23 mouse cellular contexts compared by ENCODE assay signal in genomic region chr6:125345625-125346024, GRCm38 (mm10). TPM values are rescaled to one million over a fixed set of nuclear protein-coding genes. Genes with fewer than 3 reads are reported as not detected.
DNase-seq lines count a peak whose midpoint lies in the region; ATAC-seq lines count a peak whose summit lies in the region.
"Had no signal": no experiment of that assay in that cellular context is flagged by ENCODE, and none has a peak within 500 bp of the region (broad histone marks: within the 10 kb centered on the region; RNA-seq: fewer than 3 reads in every experiment).

No protein-coding gene starts in this region.

- H3K27me3 ChIP-seq in embryonic facial prominence, embryonic 15.5 days: no peaks in the 10 kb centered on the region
- peaks cover 15% of the 10 kb centered on the region for H3K27me3 ChIP-seq in embryonic facial prominence, embryonic 10.5 days (replicated peaks; ENCODE audit: low read depth, poor library complexity, severe bottlenecking)
- H3K27me3 ChIP-seq: heart, embryonic 13.5 days; kidney, embryonic 15.5 days had no signal

- no peaks in the 10 kb centered on the region for H3K36me3 ChIP-seq in embryonic facial prominence, embryonic 15.5 days
- no peaks in the 10 kb centered on the region for H3K36me3 ChIP-seq in embryonic facial prominence, embryonic 10.5 days (replicated peaks)
- H3K36me3 ChIP-seq: forebrain, embryonic 12.5 days; heart, embryonic 13.5 days; kidney, embryonic 15.5 days; limb, embryonic 12.5 days; neural tube, embryonic 12.5 days had no signal

- ATAC-seq in embryonic facial prominence, embryonic 15.5 days (ENCODE audit: insufficient number of reproducible peaks, low FRiP score, low TSS enrichment, low read depth): no peak
- ATAC-seq in granulocyte monocyte progenitor cell, adult 5-6 weeks (replicated peaks; ENCODE audit: poor library complexity, severe bottlenecking): peak; percentile 29
- peak; percentile 48 for ATAC-seq in megakaryocyte progenitor cell, adult 5-6 weeks (replicated peaks; ENCODE audit: poor library complexity)
- no peak for ATAC-seq in erythroblast, adult 5-6 weeks (replicated peaks; ENCODE audit: low FRiP score, poor library complexity, severe bottlenecking)

- no peak overlapping the region for H3K4me3 ChIP-seq in embryonic facial prominence, embryonic 15.5 days (replicated peaks)
- no peak overlapping the region for H3K4me3 ChIP-seq in embryonic facial prominence, embryonic 10.5 days
- H3K4me3 ChIP-seq: forebrain, embryonic 12.5 days; heart, embryonic 13.5 days; kidney, embryonic 15.5 days; limb, embryonic 12.5 days; neural tube, embryonic 12.5 days had no signal

- WGBS in embryonic facial prominence, embryonic 15.5 days: 69% methylated on average over 1 of the region's 1 CpGs
- 67% methylated on average over 1 of the region's 1 CpGs for WGBS in embryonic facial prominence, embryonic 10.5 days

- DNase-seq in embryonic facial prominence, embryonic 10.5 days (ENCODE audit: low spot score): no peak
- DNase-seq in 416B (ENCODE audit: low read depth): peak; percentile 50
- DNase-seq in kidney, adult 8-10 months: no peak
- no peak for DNase-seq in urinary bladder, adult 18-20 months (ENCODE audit: low spot score in 2 of 2)
- DNase-seq: adrenal gland, postnatal 10 days; cerebellum, adult 18-20 months; gastrocnemius, postnatal 36 days; heart, postnatal 36 days; right cerebral cortex, postnatal 14 days; thymus, postnatal 4 days had no signal

- no peaks in the 10 kb centered on the region for H3K9me3 ChIP-seq in embryonic facial prominence, embryonic 15.5 days (replicated peaks)
- H3K9me3 ChIP-seq in embryonic facial prominence, embryonic 10.5 days: no peaks in the 10 kb centered on the region
- H3K9me3 ChIP-seq: forebrain, embryonic 12.5 days; heart, embryonic 13.5 days; kidney, embryonic 15.5 days; limb, embryonic 12.5 days; neural tube, embryonic 12.5 days had no signal

- peak overlapping the region; percentile 58; the same call in 1 of the 2 replicates for H3K27ac ChIP-seq in embryonic facial prominence, embryonic 15.5 days (replicated peaks)
- no peak overlapping the region for H3K27ac ChIP-seq in embryonic facial prominence, embryonic 10.5 days (replicated peaks)
- H3K27ac ChIP-seq: forebrain, embryonic 12.5 days; heart, embryonic 13.5 days; kidney, embryonic 15.5 days; limb, embryonic 12.5 days; neural tube, embryonic 12.5 days had no signal

- H3K9ac ChIP-seq in embryonic facial prominence, embryonic 15.5 days: no peak overlapping the region
- H3K9ac ChIP-seq: forebrain, embryonic 12.5 days; heart, embryonic 13.5 days; kidney, embryonic 15.5 days; limb, embryonic 12.5 days; neural tube, embryonic 12.5 days had no signal

- no peak overlapping the region for H3K4me2 ChIP-seq in embryonic facial prominence, embryonic 15.5 days (replicated peaks)
- H3K4me2 ChIP-seq: forebrain, embryonic 12.5 days; heart, embryonic 13.5 days; kidney, embryonic 15.5 days; limb, embryonic 12.5 days; neural tube, embryonic 12.5 days had no signal

- H3K4me1 ChIP-seq in embryonic facial prominence, embryonic 15.5 days: peaks cover 38% of the 10 kb centered on the region
- peaks cover 71% of the 10 kb centered on the region for H3K4me1 ChIP-seq in embryonic facial prominence, embryonic 10.5 days

RNA-seq across cellular contexts. Expression of gene Tnfrsf1a, which starts 3.5 kb away (rescaled TPM):
- polyA plus RNA-seq in embryonic facial prominence, embryonic 15.5 days (2015; fragmentation: Nextera tagmentation; extraction: Ambion mirVana): 88.7 and 93.3 TPM in 2 replicates
- polyA plus RNA-seq in embryonic facial prominence, embryonic 10.5 days (2016; fragmentation: Nextera tagmentation; extraction: Ambion mirVana): 33.4 and 34.8 TPM in 2 replicates
- total RNA-seq in granulocyte monocyte progenitor cell, adult 5-6 weeks (2014; fragmentation: Nextera tagmentation): 89.1 and 104 TPM in 2 replicates
- total RNA-seq in granulocyte monocyte progenitor cell, adult 5-6 weeks (2017): 54.4 and 88.8 TPM in 2 replicates
- 56.9 and 61.8 TPM in 2 replicates for total RNA-seq in megakaryocyte progenitor cell, adult 5-6 weeks (2015)
- 56.6 and 57.1 TPM in 2 replicates for total RNA-seq in megakaryocyte progenitor cell, adult 5-6 weeks (2017)
- 18.8 and 24.8 TPM in 2 replicates for total RNA-seq in erythroblast, adult 5-6 weeks (2015; ENCODE audit: low replicate concordance)
- total RNA-seq in erythroblast, adult 5-6 weeks (2017; ENCODE audit: low replicate concordance): 7.2 and 13.8 TPM in 2 replicates

RNA-seq across cellular contexts. Expression of gene Scnn1a, which starts 25.2 kb away (rescaled TPM):
- 7.2 and 8.8 TPM in 2 replicates for polyA plus RNA-seq in embryonic facial prominence, embryonic 15.5 days (2015; fragmentation: Nextera tagmentation; extraction: Ambion mirVana)
- 0.57 and 0.87 TPM in 2 replicates for polyA plus RNA-seq in embryonic facial prominence, embryonic 10.5 days (2016; fragmentation: Nextera tagmentation; extraction: Ambion mirVana)
- total RNA-seq in granulocyte monocyte progenitor cell, adult 5-6 weeks (2014; fragmentation: Nextera tagmentation): 16.2 and 18.9 TPM in 2 replicates
- 1.4 and 1.8 TPM in 2 replicates for total RNA-seq in granulocyte monocyte progenitor cell, adult 5-6 weeks (2017)
- 21.8 and 22.9 TPM in 2 replicates for total RNA-seq in megakaryocyte progenitor cell, adult 5-6 weeks (2015)
- 0.75 and 1.7 TPM in 2 replicates for total RNA-seq in megakaryocyte progenitor cell, adult 5-6 weeks (2017)
- 4.6 and 7.9 TPM in 2 replicates for total RNA-seq in erythroblast, adult 5-6 weeks (2015; ENCODE audit: low replicate concordance)
- not detected in 2 replicates for total RNA-seq in erythroblast, adult 5-6 weeks (2017; ENCODE audit: low replicate concordance)
- total RNA-seq: CH12.LX had no signal

RNA-seq across cellular contexts. Expression of gene Ltbr, which starts 31.9 kb away (rescaled TPM):
- polyA plus RNA-seq in embryonic facial prominence, embryonic 15.5 days (2015; fragmentation: Nextera tagmentation; extraction: Ambion mirVana): 47.3 and 47.7 TPM in 2 replicates
- polyA plus RNA-seq in embryonic facial prominence, embryonic 10.5 days (2016; fragmentation: Nextera tagmentation; extraction: Ambion mirVana): 26.9 and 28.8 TPM in 2 replicates
- total RNA-seq in granulocyte monocyte progenitor cell, adult 5-6 weeks (2014; fragmentation: Nextera tagmentation): 36.4 and 50.3 TPM in 2 replicates
- 29.9 and 36.3 TPM in 2 replicates for total RNA-seq in granulocyte monocyte progenitor cell, adult 5-6 weeks (2017)
- total RNA-seq in megakaryocyte progenitor cell, adult 5-6 weeks (2015): 17.5 and 18.7 TPM in 2 replicates
- total RNA-seq in megakaryocyte progenitor cell, adult 5-6 weeks (2017): 28.2 and 43.7 TPM in 2 replicates
- 7.1 and 10.9 TPM in 2 replicates for total RNA-seq in erythroblast, adult 5-6 weeks (2015; ENCODE audit: low replicate concordance)
- 2.6 and 7.2 TPM in 2 replicates for total RNA-seq in erythroblast, adult 5-6 weeks (2017; ENCODE audit: low replicate concordance)
- total RNA-seq: CH12.LX had no signal

RNA-seq across cellular contexts. Expression of gene Plekhg6, which starts 35.0 kb away (rescaled TPM):
- 3.5 and 3.8 TPM in 2 replicates for polyA plus RNA-seq in embryonic facial prominence, embryonic 15.5 days (2015; fragmentation: Nextera tagmentation; extraction: Ambion mirVana)
- polyA plus RNA-seq in embryonic facial prominence, embryonic 10.5 days (2016; fragmentation: Nextera tagmentation; extraction: Ambion mirVana): 0.21 and 0.32 TPM in 2 replicates
- not detected in 2 replicates for total RNA-seq in granulocyte monocyte progenitor cell, adult 5-6 weeks (2014; fragmentation: Nextera tagmentation)
- not detected in 2 replicates for total RNA-seq in granulocyte monocyte progenitor cell, adult 5-6 weeks (2017)
- total RNA-seq in megakaryocyte progenitor cell, adult 5-6 weeks (2015): not detected in 2 replicates
- not detected in 2 replicates for total RNA-seq in megakaryocyte progenitor cell, adult 5-6 weeks (2017)
- not detected in 2 replicates for total RNA-seq in erythroblast, adult 5-6 weeks (2015; ENCODE audit: low replicate concordance)
- total RNA-seq in erythroblast, adult 5-6 weeks (2017; ENCODE audit: low replicate concordance): not detected in 2 replicates
- total RNA-seq: CH12.LX; gastrocnemius, postnatal 36 days; heart, postnatal 36 days had no signal

RNA-seq across cellular contexts. Expression of gene Tuba3a, which starts 59.8 kb away (rescaled TPM):
- 0.24 TPM in 1 of 2 replicates, not detected in the other for polyA plus RNA-seq in embryonic facial prominence, embryonic 15.5 days (2015; fragmentation: Nextera tagmentation; extraction: Ambion mirVana)
- polyA plus RNA-seq in embryonic facial prominence, embryonic 10.5 days (2016; fragmentation: Nextera tagmentation; extraction: Ambion mirVana): 0.16 and 0.19 TPM in 2 replicates
- not detected in 2 replicates for total RNA-seq in granulocyte monocyte progenitor cell, adult 5-6 weeks (2014; fragmentation: Nextera tagmentation)
- total RNA-seq in granulocyte monocyte progenitor cell, adult 5-6 weeks (2017): not detected in 2 replicates
- not detected in 2 replicates for total RNA-seq in megakaryocyte progenitor cell, adult 5-6 weeks (2015)
- not detected in 2 replicates for total RNA-seq in megakaryocyte progenitor cell, adult 5-6 weeks (2017)
- total RNA-seq in erythroblast, adult 5-6 weeks (2015; ENCODE audit: low replicate concordance): not detected in 2 replicates
- total RNA-seq in erythroblast, adult 5-6 weeks (2017; ENCODE audit: low replicate concordance): not detected in 2 replicates
- total RNA-seq: adrenal gland, postnatal 10 days; CH12.LX; gastrocnemius, postnatal 36 days; heart, postnatal 36 days; midbrain, postnatal 0 days had no signal
- polyA plus RNA-seq: forebrain, embryonic 12.5 days; frontal cortex, adult 2 months; liver, embryonic 16.5 days; midbrain, postnatal 0 days had no signal

Comparison
In these comparisons a context has a peak if more than half of its experiments do, and no peak if none do; other contexts are left out.
1. ATAC-seq: peak in granulocyte monocyte progenitor cell, adult 5-6 weeks (single experiment) and megakaryocyte progenitor cell, adult 5-6 weeks (single experiment); none in embryonic facial prominence, embryonic 15.5 days (single experiment) and erythroblast, adult 5-6 weeks (single experiment).